Mouse (Mus musculus): ENCODE data around the gene Triap1.
"Not testable (repeated sequence)": the region's sequence is repeated elsewhere in the genome, so short reads cannot be mapped to it uniquely, and the experiment has no call there.

Gene Triap1

GRCm38 (mm10) chr5:115333626-115334025 lies 7.4 kb upstream of the Triap1 start:
- ATAC-seq (ENCODE audit: low TSS enrichment), result no peak

GRCm38 (mm10) chr5:115340007-115340406 lies 1.0 kb upstream of the Triap1 start:
- ATAC-seq (ENCODE audit: low TSS enrichment), result no peak

GRCm38 (mm10) chr5:115341314-115342165 lies 515 bp downstream of the Triap1 start:
- 0 out of 2 replicates have a peak, but pooled peaks have one; percentile 32 for ATAC-seq (ENCODE audit: low TSS enrichment)

GRCm38 (mm10) chr5:115347564-115347963 lies 6.5 kb downstream of the Triap1 start:
- ATAC-seq (ENCODE audit: low TSS enrichment), result peak; percentile 48

- ATAC-seq (ENCODE audit: low TSS enrichment), result peak; percentile 97
Measured at GRCm38 (mm10) chr5:115348546-115349224, 7.7 kb downstream of the Triap1 start, which contains the start of gene Cox6a1. TSS of gene Cox6a1 (minus strand) at chr5:115348981.

GRCm38 (mm10) chr5:115349225-115349555 lies 8.2 kb downstream of the Triap1 start:
- no peak; the same call in 1 of the 2 replicates for ATAC-seq (ENCODE audit: low TSS enrichment)

GRCm38 (mm10) chr5:115351348-115351747 lies 10.3 kb downstream of the Triap1 start:
- no peak for ATAC-seq (ENCODE audit: low TSS enrichment)

GRCm38 (mm10) chr5:115355070-115355469 lies 14.0 kb downstream of the Triap1 start:
- ATAC-seq (ENCODE audit: low TSS enrichment), result no peak

GRCm38 (mm10) chr5:115358872-115359271 lies 17.8 kb downstream of the Triap1 start:
- ATAC-seq (ENCODE audit: low TSS enrichment), result peak; percentile 60; the same call in 1 of the 2 replicates

- ATAC-seq (ENCODE audit: low TSS enrichment), result no peak
Measured at GRCm38 (mm10) chr5:115359438-115359837, 18.4 kb downstream of the Triap1 start.

- ATAC-seq (ENCODE audit: low TSS enrichment), result no peak
Measured at GRCm38 (mm10) chr5:115359851-115360372, 18.9 kb downstream of the Triap1 start.

- no peak for ATAC-seq (ENCODE audit: low TSS enrichment)
Measured at GRCm38 (mm10) chr5:115362216-115362615, 21.2 kb downstream of the Triap1 start.

- peak; percentile 98 for ATAC-seq (ENCODE audit: low TSS enrichment)
Measured at GRCm38 (mm10) chr5:115362819-115363714, 22.0 kb downstream of the Triap1 start.

- no peak for ATAC-seq (ENCODE audit: low TSS enrichment)
Measured at GRCm38 (mm10) chr5:115364782-115365181, 23.8 kb downstream of the Triap1 start.

- no peak for ATAC-seq (ENCODE audit: low TSS enrichment)
Measured at GRCm38 (mm10) chr5:115371736-115372135, 30.7 kb downstream of the Triap1 start.

GRCm38 (mm10) chr5:115373441-115374203 lies 32.6 kb downstream of the Triap1 start:
- ATAC-seq (ENCODE audit: low TSS enrichment), result no peak

- no peak for ATAC-seq (ENCODE audit: low TSS enrichment)
Measured at GRCm38 (mm10) chr5:115374204-115374820, 33.3 kb downstream of the Triap1 start.

GRCm38 (mm10) chr5:115375436-115375835 lies 34.4 kb downstream of the Triap1 start:
- no peak for ATAC-seq (ENCODE audit: low TSS enrichment)

GRCm38 (mm10) chr5:115378882-115379281 lies 37.9 kb downstream of the Triap1 start:
- not testable (repeated sequence) for ATAC-seq (ENCODE audit: low TSS enrichment)

- no peak for ATAC-seq (ENCODE audit: low TSS enrichment)
Measured at GRCm38 (mm10) chr5:115391935-115392334, 50.9 kb downstream of the Triap1 start.

All from frontal cortex, adult (tissue).